Mouse (Mus musculus): ENCODE results near the gene Inha. TPM values are rescaled to one million over a fixed set of nuclear protein-coding genes. Genes with fewer than 3 reads are reported as not detected.

The Inha gene
- polyA plus RNA-seq, 1 experiment from 2014 or later: 12.2 TPM

DNA sequence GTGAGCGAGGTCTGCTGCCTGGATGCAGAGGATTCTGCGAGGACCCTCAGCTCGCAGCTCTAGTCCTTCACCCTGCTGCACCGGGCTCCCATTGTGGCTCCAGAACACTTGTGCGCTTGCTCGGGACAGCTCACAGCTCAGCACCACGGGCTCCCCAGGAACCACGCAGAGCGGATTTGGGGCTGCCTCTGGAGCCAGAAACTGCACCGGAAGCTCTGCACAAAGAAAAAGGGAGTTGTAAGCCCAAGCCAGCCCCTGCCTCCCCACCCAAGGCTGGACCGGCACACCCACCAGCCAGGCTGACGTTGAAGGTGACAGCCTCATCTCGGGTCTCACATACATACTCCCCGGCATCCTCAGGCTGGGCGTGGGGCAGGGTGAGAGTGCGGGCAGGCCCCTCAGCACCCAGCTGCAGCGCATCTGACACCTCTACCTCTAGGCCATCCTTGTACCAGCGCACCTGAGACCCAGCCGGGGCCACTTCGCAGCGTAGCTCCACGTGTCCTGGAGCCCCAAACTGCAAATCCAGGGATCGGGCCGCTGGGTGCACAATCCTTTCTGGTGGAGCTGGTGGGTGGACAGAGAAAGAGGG is 14.2 kb upstream of the Inha start:
- Histone ChIP-seq H3K9me3 (no peaks in the 10 kb centered on the region), H3K36me3 (peaks cover 82% of the 10 kb centered on the region), H3K27ac (no peak overlapping the region), H3K4me3 (no peak overlapping the region), H3K9ac (no peak overlapping the region), H3K4me1 (peaks cover 23% of the 10 kb centered on the region), H3K4me2 (no peak overlapping the region), H3K27me3 (peaks cover 19% of the 10 kb centered on the region)
- WGBS: 53% methylated on average over 24 of the region's 24 CpGs
- no peak for ATAC-seq (ENCODE audit: insufficient number of reproducible peaks, low FRiP score, low TSS enrichment, low read depth)

GRCm38 (mm10) chr1:75494878-75495548 is 11.9 kb upstream of the Inha start:
- H3K4me3 ChIP-seq: no peak overlapping the region
- WGBS: 38% methylated on average over 12 of the region's 12 CpGs
- H3K4me2 ChIP-seq: no peak overlapping the region
- H3K9me3 ChIP-seq: no peaks in the 10 kb centered on the region
- 0 out of 2 replicates have a peak, but pooled peaks cover 13% of the 10 kb centered on the region for H3K4me1 ChIP-seq
- H3K9ac ChIP-seq: no peak overlapping the region
- H3K27ac ChIP-seq: no peak overlapping the region
- peaks cover 87% of the 10 kb centered on the region for H3K36me3 ChIP-seq
- no peak for ATAC-seq (ENCODE audit: insufficient number of reproducible peaks, low FRiP score, low TSS enrichment, low read depth)
- H3K27me3 ChIP-seq: no peaks in the 10 kb centered on the region

- no peak for ATAC-seq (ENCODE audit: insufficient number of reproducible peaks, low FRiP score, low TSS enrichment, low read depth)
- H3K4me2 ChIP-seq: no peak overlapping the region
- no peaks in the 10 kb centered on the region for H3K9me3 ChIP-seq
- H3K4me3 ChIP-seq: no peak overlapping the region
- no peaks in the 10 kb centered on the region for H3K27me3 ChIP-seq
- H3K27ac ChIP-seq: no peak overlapping the region
- 84% methylated on average over 4 of the region's 4 CpGs for WGBS
- peaks cover 89% of the 10 kb centered on the region for H3K36me3 ChIP-seq
- no peak overlapping the region for H3K9ac ChIP-seq
- peaks cover 19% of the 10 kb centered on the region for H3K4me1 ChIP-seq
These were observed 8.0 kb upstream of the Inha start for GRCm38 (mm10) chr1:75498897-75499296.

GRCm38 (mm10) chr1:75499441-75499840 is 7.4 kb upstream of the Inha start:
- ATAC-seq (ENCODE audit: insufficient number of reproducible peaks, low FRiP score, low TSS enrichment, low read depth): no peak
- Histone ChIP-seq H3K27ac (no peak overlapping the region), H3K9ac (no peak overlapping the region), H3K9me3 (no peaks in the 10 kb centered on the region), H3K4me1 (peaks cover 24% of the 10 kb centered on the region), H3K27me3 (no peaks in the 10 kb centered on the region), H3K4me2 (no peak overlapping the region), H3K36me3 (peaks cover 90% of the 10 kb centered on the region), H3K4me3 (no peak overlapping the region)
- 81% methylated on average over 7 of the region's 7 CpGs for WGBS

DNA sequence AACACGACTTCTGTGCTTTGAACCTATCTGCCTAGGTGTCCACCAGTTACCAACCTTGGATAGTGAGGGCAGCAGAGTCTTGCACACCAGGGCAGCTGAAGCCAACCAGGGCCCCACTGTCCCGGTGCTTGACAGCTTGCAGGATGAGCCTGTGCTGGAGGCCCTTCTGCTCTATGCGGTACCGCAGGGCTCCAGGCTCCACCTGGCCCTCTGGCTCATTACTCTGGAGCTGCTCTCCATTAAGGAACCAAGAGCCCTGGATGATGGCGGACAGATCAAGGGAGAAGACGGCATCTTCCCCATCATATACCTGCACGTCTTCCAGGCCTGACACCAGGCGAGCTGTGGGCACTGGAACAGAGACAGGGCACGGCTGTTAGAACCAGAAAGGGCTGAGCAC is 5.0 kb upstream of the Inha start:
- 94% methylated on average over 9 of the region's 9 CpGs for WGBS
- Histone ChIP-seq H3K27ac (no peak overlapping the region), H3K9me3 (no peaks in the 10 kb centered on the region), H3K36me3 (peaks cover 68% of the 10 kb centered on the region), H3K27me3 (no peaks in the 10 kb centered on the region), H3K4me2 (no peak overlapping the region), H3K4me3 (no peak overlapping the region), H3K9ac (no peak overlapping the region), H3K4me1 (peaks cover 26% of the 10 kb centered on the region)
- no peak for ATAC-seq (ENCODE audit: insufficient number of reproducible peaks, low FRiP score, low TSS enrichment, low read depth)

DNA sequence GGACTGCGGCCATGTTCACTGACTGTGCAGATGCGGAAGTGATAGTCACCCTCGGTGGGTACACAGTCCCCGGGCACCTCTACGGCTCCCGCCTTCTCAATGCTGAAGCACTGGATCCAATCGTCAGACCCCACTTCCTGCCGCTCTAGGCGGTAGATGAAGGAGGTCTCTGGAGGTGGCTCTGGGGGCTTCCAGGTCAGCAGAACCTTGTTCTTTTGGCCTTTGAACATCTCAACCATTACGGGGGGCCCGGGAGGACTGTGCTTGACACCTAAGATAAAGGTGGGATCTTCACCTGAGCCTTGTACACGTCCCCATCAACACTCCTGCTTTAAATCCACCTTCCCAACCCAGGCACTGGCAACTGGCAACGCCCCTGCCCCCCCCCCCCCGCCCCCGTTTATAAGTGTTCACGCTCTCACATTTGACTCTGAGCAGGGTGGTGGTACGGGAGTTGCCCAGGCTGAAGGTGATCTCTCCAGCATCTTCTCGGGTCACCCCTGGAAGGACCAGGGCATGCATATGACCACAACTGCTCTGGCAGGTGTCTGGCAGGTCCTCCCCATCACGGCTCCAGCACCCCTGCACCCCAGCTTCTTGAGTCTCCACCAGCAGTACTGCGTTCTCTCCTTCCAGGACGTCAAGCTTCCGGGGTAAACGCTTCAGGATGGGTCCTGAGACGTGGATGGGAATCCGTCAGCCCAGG is 3.8 kb upstream of the Inha start:
- 87% methylated on average over 25 of the region's 25 CpGs for WGBS
- no peak overlapping the region for H3K27ac ChIP-seq
- peak overlapping the region; percentile 81 for H3K4me2 ChIP-seq
- peaks cover 32% of the 10 kb centered on the region for H3K4me1 ChIP-seq
- peaks cover 56% of the 10 kb centered on the region for H3K36me3 ChIP-seq
- no peaks in the 10 kb centered on the region for H3K27me3 ChIP-seq
- H3K9ac ChIP-seq: no peak overlapping the region
- H3K4me3 ChIP-seq: 0 out of 2 replicates have a peak overlapping the region, but pooled peaks have one; percentile 85
- H3K9me3 ChIP-seq: no peaks in the 10 kb centered on the region
- no peak for ATAC-seq (ENCODE audit: insufficient number of reproducible peaks, low FRiP score, low TSS enrichment, low read depth)

- ATAC-seq (ENCODE audit: insufficient number of reproducible peaks, low FRiP score, low TSS enrichment, low read depth): no peak
- Histone ChIP-seq H3K4me1 (peaks cover 32% of the 10 kb centered on the region), H3K4me2 (peak overlapping the region; percentile 81), H3K9me3 (no peaks in the 10 kb centered on the region), H3K27ac (no peak overlapping the region), H3K36me3 (peaks cover 51% of the 10 kb centered on the region), H3K27me3 (no peaks in the 10 kb centered on the region), H3K4me3 (peak overlapping the region; percentile 85), H3K9ac (no peak overlapping the region)
- 76% methylated on average over 23 of the region's 23 CpGs for WGBS
These were observed 3.3 kb upstream of the Inha start for GRCm38 (mm10) chr1:75503651-75503980.

DNA sequence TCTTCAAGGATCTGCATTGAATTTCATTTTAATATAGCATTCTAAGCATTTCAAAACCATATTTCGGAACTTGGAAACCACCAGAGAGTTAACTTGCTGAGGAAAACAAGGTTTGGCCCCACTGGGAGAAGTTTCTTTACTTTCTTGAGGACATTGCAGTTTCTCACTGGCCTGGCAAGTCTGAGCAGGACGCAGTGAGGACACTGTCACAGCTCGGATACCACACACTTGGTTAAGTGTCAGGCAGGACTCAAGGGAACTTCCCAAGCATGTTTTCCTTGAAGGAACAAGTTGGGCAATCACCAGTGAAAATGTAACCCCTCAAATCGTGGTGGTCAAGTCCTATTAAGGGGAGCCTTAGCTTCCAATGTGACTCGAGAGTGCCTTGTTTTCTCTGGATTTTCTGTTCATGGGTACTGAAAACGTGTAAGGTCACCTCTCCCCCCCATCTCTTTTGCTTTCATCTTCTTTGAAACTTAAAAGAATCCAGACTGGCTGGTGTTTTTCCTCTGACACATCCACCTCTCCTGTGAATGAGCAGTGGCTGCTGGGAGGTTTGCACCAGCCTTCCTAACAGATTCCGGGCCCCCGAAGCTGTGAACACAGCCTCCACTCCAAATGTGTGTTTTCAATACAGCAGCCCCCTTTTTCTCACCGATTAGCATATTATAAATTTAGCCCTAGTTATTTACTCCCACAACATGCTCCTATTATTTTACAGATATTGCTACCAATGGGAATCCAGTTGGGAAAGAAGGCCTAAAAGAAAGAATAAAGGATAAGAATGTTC is 2.4 kb upstream of the Inha start:
- no peak for ATAC-seq (ENCODE audit: insufficient number of reproducible peaks, low FRiP score, low TSS enrichment, low read depth)
- WGBS: 44% methylated on average over 9 of the region's 9 CpGs
- Histone ChIP-seq H3K27me3 (no peaks in the 10 kb centered on the region), H3K9me3 (no peaks in the 10 kb centered on the region), H3K27ac (no peak overlapping the region), H3K4me2 (peak overlapping the region; percentile 81), H3K36me3 (peaks cover 43% of the 10 kb centered on the region), H3K9ac (peak overlapping the region; percentile 92; the same call in 1 of the 2 replicates), H3K4me1 (peaks cover 35% of the 10 kb centered on the region), H3K4me3 (peak overlapping the region; percentile 85)

GRCm38 (mm10) chr1:75505159-75505955 is 1.5 kb upstream of the Inha start:
- peak; percentile 15; the same call in 1 of the 2 replicates for ATAC-seq (ENCODE audit: insufficient number of reproducible peaks, low FRiP score, low TSS enrichment, low read depth)
- peaks cover 34% of the 10 kb centered on the region for H3K36me3 ChIP-seq
- peaks cover 40% of the 10 kb centered on the region for H3K4me1 ChIP-seq
- H3K9ac ChIP-seq: peak overlapping the region; percentile 92
- H3K9me3 ChIP-seq: no peaks in the 10 kb centered on the region
- no peaks in the 10 kb centered on the region for H3K27me3 ChIP-seq
- peak overlapping the region; percentile 85 for H3K4me3 ChIP-seq
- H3K27ac ChIP-seq: peak overlapping the region; percentile 98
- WGBS: under 1% methylated on average over 81 of the region's 84 CpGs
- peak overlapping the region; percentile 81 for H3K4me2 ChIP-seq

DNA sequence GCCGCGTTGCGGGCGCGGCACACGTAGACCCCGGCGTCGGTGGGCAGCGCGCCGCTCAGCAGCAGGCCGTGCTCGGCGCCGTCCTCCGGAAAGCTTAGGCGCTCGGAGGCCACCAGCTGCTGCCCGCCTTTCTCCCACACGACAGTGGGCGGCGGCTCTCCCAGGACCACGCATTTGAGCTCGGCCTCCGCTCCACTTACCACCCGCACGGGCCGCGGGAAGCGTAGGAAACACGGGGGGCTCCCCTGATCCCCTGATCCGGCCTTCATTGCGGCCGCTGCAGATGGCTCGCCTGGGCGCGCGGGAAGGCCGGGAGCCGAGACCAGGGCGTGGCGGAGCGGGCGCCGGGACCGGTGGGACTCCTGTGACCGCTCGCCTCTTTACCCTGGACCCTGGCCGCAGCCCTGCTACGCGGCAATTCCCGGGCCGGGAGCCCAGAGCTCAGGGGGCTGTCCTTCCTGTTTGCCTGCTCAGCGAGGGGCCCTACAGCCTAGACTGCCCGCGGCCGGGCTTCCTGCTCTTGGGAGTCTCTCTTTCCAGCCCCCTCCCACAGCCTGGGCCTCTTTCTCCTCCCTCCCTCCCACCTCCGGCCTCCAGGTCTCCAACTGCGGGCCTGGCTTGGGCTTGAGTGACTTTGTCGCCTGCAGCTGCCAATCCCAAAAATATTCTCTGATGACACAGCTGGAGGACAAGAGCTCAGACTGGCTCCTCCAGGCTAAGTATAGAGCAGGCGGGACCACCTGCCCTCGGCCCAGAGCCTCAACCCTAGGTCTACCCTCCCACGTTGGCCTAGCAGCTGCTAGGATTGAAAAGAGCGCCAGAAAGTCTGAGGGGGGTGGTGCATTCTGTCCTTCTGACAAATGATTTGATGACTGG is 683 bp upstream of the Inha start, which contains the start of gene Obsl1:
Gene Obsl1, minus strand, starts transcription at position 497 of the 876 bp plus-strand sequence.
- Histone ChIP-seq H3K4me3 (peak within 1 kb of the TSS; percentile 85), H3K27me3 (no peaks in the 10 kb centered on the region), H3K27ac (peak within 1 kb of the TSS; percentile 98), H3K36me3 (peaks cover 25% of the 10 kb centered on the region), H3K9me3 (no peaks in the 10 kb centered on the region), H3K4me1 (peaks cover 40% of the 10 kb centered on the region), H3K9ac (peak within 1 kb of the TSS; percentile 92), H3K4me2 (peak within 1 kb of the TSS; percentile 81)
- peak; percentile 94 for ATAC-seq (ENCODE audit: insufficient number of reproducible peaks, low FRiP score, low TSS enrichment, low read depth)
- WGBS: under 1% methylated on average over 64 of the region's 65 CpGs

Data from limb, embryonic 15.5 days (tissue).